Mouse (Mus musculus) intestine, embryonic 16.5 days (tissue): ENCODE data around the gene Psd4. TPM values are rescaled to one million over a fixed set of nuclear protein-coding genes. Genes with fewer than 3 reads are reported as not detected.
A peak's percentile ranks its signal among the peaks of the same experiment; 100 is the strongest.

Experiments
- ATAC-seq: fragments of 200-750 bp; cut with Nextera tagmentation; 2 replicates; pipeline ENCODE4 v1.8.0; 2017; ENCODE audit warnings: moderate TSS enrichment, moderate library complexity
- H3K27ac ChIP-seq: fragments of 300-500 bp; sonication (generic); 2 replicates; pipeline ENCODE4 v1.5.1; 2014; ENCODE audit warnings: mild to moderate bottlenecking, low read length
- H3K27me3 ChIP-seq: fragments of 300-500 bp; sonication (generic); replicated peaks from 2 replicates; pipeline ENCODE4 v1.6.1; 2014; ENCODE audit warnings: low read length, control low read depth, mixed read lengths; ENCODE audit not compliant: control insufficient read depth, insufficient read depth
- H3K36me3 ChIP-seq: fragments of 300-500 bp; sonication (generic); 2 replicates; pipeline ENCODE4 v1.6.1; 2014; ENCODE audit warnings: low read length, control low read depth; ENCODE audit not compliant: control insufficient read depth, insufficient read depth
- H3K4me1 ChIP-seq: fragments of 300-500 bp; sonication (generic); 2 replicates; pipeline ENCODE4 v1.6.1; 2014; ENCODE audit warnings: low read length, control low read depth, mixed read lengths; ENCODE audit not compliant: control insufficient read depth, insufficient read depth
- H3K4me2 ChIP-seq: fragments of 300-500 bp; sonication (generic); 2 replicates; pipeline ENCODE4 v1.6.1; 2014; ENCODE audit warnings: low read depth, low read length, control low read depth
- H3K4me3 ChIP-seq: fragments of 300-500 bp; sonication (generic); 2 replicates; pipeline ENCODE4 v1.5.1; 2014; ENCODE audit warnings: mild to moderate bottlenecking, low read length
- H3K9ac ChIP-seq: fragments of 300-500 bp; sonication (generic); 2 replicates; pipeline ENCODE4 v1.6.1; 2014; ENCODE audit warnings: low read depth, low read length
- H3K9me3 ChIP-seq: fragments of 300-500 bp; sonication (generic); 2 replicates; pipeline ENCODE4 v1.6.1; 2016; ENCODE audit warnings: low read length, control low read depth; ENCODE audit not compliant: control insufficient read depth
- WGBS: fragments of 180-500 bp; shearing (Covaris S2); extraction: QIAGEN DNeasy Blood & Tissue Kit; methylation state at CpG from one replicate; pipeline ENCODE4 v1.1.7; 2014; 5-methylcytosine and 5-hydroxymethylcytosine counted together
- polyA plus RNA-seq: library from polyadenylated mRNA; unstranded; fragments of >200 nt; fragmentation: Nextera tagmentation; extraction: Ambion mirVana; gene quantifications from 2 replicates; pipeline ENCODE4 v1.2.1, GENCODE M21; 2015

Psd4 gene
- polyA plus RNA-seq, 1 experiment from 2014 or later = 7.2 TPM

- ATAC-seq = peak; percentile 63
- no peaks in the 10 kb centered on the region for H3K27me3 ChIP-seq
Observed at GRCm38 (mm10) chr2:24384393-24384792, 17.0 kb downstream of the Psd4 start.

DNA sequence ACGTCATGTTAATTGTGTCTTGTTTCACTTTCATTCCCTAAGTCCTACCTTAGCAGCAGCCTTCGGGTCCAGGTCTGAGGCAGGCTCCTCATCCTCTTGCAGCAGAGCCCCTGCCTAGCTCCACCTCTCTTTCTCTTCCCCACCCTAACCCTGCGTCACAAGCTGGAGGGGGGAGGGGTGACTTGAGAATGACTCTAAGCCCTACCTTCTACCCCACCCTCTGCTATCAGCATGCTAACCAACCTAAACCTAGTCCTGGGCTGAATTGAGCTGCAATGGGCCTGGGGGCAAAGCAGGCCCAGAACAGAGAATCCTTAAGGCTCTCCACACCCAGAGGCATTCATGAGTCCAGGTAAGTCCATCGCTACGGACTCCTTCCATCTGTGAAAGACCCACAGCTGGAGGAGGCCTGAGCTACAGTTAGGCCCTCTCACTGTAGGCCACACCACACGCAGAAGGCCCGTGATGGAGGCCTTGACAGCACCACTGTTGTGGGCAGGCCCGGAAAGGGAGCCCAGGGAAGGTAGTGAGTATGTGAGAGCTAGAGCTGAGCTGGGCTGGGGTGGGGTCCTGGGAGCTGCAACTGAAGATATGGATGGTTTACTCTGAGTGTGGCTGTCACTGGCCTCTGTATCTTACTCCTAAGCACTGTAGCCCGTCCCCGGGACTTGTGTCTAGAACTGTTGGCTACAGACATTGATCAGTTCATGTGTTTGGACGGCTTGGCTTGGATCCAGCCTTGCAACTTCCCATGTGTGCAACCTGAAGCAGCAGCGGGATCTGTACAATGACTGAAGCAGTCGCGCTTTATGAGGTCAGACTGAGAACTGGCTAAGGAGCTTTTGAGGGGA, 18.0 kb downstream of the Psd4 start:
- no peaks in the 10 kb centered on the region for H3K36me3 ChIP-seq
- H3K27me3 ChIP-seq = no peaks in the 10 kb centered on the region
- H3K4me2 ChIP-seq = peak overlapping the region; percentile 16; the same call in 1 of the 2 replicates
- H3K9me3 ChIP-seq = no peaks in the 10 kb centered on the region
- no peak overlapping the region for H3K4me3 ChIP-seq
- 70% methylated on average over 14 of the region's 14 CpGs for WGBS
- peak; percentile 85 for ATAC-seq
- H3K9ac ChIP-seq = 0 out of 2 replicates have a peak overlapping the region, but pooled peaks have one; percentile 9
- peaks cover 8% of the 10 kb centered on the region; the same call in 1 of the 2 replicates for H3K4me1 ChIP-seq
- H3K27ac ChIP-seq = peak overlapping the region; percentile 33

More at GRCm38 (mm10) chr2:24384393-24384792, 17.0 kb downstream of the Psd4 start:
- H3K4me2 ChIP-seq = peak overlapping the region; percentile 16; the same call in 1 of the 2 replicates
- H3K4me3 ChIP-seq = no peak overlapping the region
- no peaks in the 10 kb centered on the region for H3K9me3 ChIP-seq
- H3K9ac ChIP-seq = no peak overlapping the region
- H3K27ac ChIP-seq = peak overlapping the region; percentile 33
- no peaks in the 10 kb centered on the region for H3K36me3 ChIP-seq
- H3K4me1 ChIP-seq = peaks cover 8% of the 10 kb centered on the region; the same call in 1 of the 2 replicates

DNA sequence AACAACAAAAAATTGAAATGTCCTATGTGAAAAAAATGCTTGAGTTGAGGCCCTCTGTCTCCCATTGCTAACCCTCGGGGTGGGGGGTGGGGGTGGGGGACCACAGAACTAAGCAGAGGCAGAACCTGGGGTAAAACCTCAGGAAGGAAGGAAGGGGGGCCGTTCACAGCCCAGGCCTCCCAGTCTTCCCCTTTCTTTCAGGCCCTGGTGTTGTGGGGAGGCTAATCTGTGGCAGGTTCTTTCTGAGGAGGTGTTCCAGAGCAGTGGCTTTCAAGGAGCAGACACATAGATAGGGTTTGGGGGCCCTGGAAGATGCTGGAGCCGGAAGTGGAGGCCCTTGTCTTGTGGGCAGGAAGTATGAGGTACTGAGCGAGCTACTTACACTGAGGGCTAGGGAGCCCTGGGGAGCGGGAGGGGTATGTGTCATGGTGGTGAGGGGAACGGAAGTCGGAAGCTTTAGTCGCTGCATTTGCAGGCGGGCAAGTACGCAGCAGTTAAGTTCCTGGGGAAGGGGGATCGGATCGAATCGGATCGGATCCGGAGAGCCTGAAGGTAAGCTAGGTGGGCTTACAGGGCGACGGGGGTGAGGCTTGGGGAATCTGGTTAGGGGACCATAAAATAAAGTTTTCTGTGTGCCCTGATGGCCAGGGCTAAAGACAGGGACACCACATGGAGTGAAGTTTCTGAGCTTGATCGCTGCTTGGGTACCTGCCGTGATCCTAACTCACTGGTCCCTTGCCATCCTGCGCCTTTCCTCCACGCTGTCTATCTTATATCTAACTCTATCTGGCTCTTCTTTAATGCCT, 19.0 kb downstream of the Psd4 start:
- WGBS = 87% methylated on average over 21 of the region's 21 CpGs
- no peak for ATAC-seq
- Histone ChIP-seq H3K4me1 (peaks cover 8% of the 10 kb centered on the region; the same call in 1 of the 2 replicates), H3K36me3 (no peaks in the 10 kb centered on the region), H3K27me3 (no peaks in the 10 kb centered on the region), H3K27ac (no peak overlapping the region), H3K4me2 (no peak overlapping the region), H3K9ac (no peak overlapping the region), H3K9me3 (no peaks in the 10 kb centered on the region), H3K4me3 (no peak overlapping the region)

DNA sequence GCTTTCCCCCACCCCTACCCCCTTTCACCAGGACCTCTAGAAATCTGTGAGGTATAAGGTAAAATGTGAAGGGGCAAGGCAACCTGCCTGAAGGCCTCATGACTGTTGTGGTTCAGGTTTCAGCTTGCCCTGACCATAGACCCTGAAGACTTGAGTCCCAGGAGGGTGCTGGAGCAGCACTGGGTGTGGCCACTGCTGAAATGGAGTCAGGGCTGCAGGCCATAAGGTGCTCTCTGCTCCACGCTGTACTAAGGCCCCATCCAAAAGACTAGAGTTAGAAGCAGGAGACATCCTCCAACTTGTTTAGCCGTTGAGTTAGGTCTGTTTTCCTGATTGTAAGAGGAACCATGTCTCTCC, 19.6 kb downstream of the Psd4 start:
- Histone ChIP-seq H3K27ac (no peak overlapping the region), H3K27me3 (no peaks in the 10 kb centered on the region), H3K9me3 (no peaks in the 10 kb centered on the region), H3K36me3 (no peaks in the 10 kb centered on the region), H3K4me2 (no peak overlapping the region), H3K4me1 (peaks cover 8% of the 10 kb centered on the region; the same call in 1 of the 2 replicates), H3K9ac (no peak overlapping the region), H3K4me3 (no peak overlapping the region)
- no peak for ATAC-seq
- 89% methylated on average over 2 of the region's 2 CpGs for WGBS

DNA sequence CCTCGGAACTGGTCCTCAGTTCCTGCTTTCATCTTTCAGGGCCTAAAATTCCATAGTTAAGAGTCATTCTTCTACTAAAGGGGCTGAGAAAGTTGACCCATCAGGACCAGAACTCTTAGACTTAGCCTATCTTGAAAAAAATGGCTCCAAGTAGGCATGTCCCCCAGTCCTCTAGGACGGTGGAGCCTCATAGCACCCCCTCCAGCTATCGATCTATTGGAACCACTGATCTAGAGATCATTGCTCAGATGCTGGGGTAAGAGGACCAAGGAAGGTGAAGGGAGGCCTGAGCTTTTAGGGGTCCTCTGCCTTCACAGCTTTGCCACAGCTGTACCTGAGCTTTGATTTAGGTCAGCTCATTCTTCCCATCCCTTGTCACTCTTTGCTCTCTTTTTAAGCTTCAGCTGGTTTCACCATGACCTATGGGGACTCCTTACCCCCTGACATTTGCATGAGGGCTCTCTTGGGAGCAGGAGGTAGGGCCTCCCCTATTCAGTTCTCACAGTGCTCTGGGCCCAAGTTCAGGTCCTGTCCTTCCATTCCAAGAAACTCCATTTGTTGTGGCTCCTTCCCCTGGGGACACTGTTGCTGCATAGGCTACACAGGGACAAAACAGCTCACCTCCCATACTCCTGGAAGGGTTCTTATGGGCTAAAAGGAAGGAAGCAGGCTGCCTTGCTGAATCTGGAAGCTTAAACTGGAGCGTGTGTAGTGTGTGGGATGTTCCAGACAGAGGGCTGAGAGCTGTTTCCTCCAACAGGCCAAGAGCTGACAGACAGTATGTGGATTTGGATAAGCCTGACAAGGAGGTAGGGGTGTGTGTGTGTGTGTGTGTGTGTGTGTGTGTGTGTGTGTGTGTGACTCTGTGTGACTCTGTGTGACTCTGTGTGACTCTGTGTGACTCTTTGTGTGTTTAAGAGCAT, 20.2 kb downstream of the Psd4 start:
- no peak overlapping the region for H3K27ac ChIP-seq
- H3K4me1 ChIP-seq = peaks cover 8% of the 10 kb centered on the region; the same call in 1 of the 2 replicates
- 91% methylated on average over 4 of the region's 4 CpGs for WGBS
- no peaks in the 10 kb centered on the region for H3K36me3 ChIP-seq
- H3K4me2 ChIP-seq = no peak overlapping the region
- H3K4me3 ChIP-seq = no peak overlapping the region
- no peak for ATAC-seq
- no peaks in the 10 kb centered on the region for H3K27me3 ChIP-seq
- H3K9me3 ChIP-seq = no peaks in the 10 kb centered on the region
- H3K9ac ChIP-seq = no peak overlapping the region

DNA sequence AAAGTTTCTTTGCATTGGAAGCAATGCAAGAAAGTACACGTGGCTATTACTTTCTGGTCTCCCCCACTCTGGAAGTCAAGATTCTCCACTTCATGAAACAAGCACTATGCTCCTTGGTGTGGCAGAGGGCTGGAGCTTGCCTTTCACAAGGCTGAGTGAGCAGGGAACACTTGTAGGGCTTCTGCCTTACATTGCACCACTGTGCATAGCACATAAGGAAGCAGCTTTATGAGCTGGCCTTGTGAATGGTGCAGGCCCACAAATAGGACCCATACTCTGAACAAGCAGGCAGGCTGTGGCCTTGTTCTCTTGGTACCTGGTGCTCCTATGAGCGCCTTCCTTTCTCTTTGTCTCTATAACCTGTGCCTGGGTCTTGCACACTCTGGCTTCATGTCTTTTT, 25.9 kb downstream of the Psd4 start:
- no peak overlapping the region for H3K9ac ChIP-seq
- no peaks in the 10 kb centered on the region for H3K36me3 ChIP-seq
- H3K27ac ChIP-seq = no peak overlapping the region
- ATAC-seq = no peak
- no peak overlapping the region for H3K4me3 ChIP-seq
- no peaks in the 10 kb centered on the region for H3K4me1 ChIP-seq
- H3K27me3 ChIP-seq = no peaks in the 10 kb centered on the region
- no peak overlapping the region for H3K4me2 ChIP-seq
- WGBS = 83% methylated on average over 2 of the region's 2 CpGs
- no peaks in the 10 kb centered on the region for H3K9me3 ChIP-seq

DNA sequence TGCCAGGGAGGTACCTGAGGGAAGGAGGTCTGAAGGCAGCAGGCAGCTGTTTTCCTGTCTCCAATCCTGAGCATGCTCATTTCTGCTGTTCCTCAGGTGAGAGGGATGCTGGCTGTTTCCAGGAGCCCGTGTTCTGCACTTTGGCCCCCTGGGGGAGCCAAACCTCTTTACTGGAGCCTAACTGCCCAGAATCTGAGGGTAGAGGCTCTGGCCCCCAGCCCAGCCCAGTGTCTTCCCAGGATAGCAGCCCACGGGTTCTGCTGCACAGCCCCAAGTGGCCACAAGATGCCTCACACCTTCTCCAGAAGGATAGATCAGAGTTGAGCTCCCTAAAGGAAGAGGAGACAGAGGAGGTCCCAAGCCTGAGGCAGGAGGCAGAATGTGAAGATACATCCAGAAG, 29.7 kb downstream of the Psd4 start:
- WGBS = 20% methylated on average over 2 of the region's 2 CpGs
- H3K9ac ChIP-seq = no peak overlapping the region
- no peak for ATAC-seq
- no peak overlapping the region for H3K27ac ChIP-seq
- H3K4me2 ChIP-seq = no peak overlapping the region
- no peaks in the 10 kb centered on the region for H3K9me3 ChIP-seq
- no peak overlapping the region for H3K4me3 ChIP-seq
- no peaks in the 10 kb centered on the region; the same call in 1 of the 2 replicates for H3K36me3 ChIP-seq
- H3K4me1 ChIP-seq = no peaks in the 10 kb centered on the region
- H3K27me3 ChIP-seq = no peaks in the 10 kb centered on the region

DNA sequence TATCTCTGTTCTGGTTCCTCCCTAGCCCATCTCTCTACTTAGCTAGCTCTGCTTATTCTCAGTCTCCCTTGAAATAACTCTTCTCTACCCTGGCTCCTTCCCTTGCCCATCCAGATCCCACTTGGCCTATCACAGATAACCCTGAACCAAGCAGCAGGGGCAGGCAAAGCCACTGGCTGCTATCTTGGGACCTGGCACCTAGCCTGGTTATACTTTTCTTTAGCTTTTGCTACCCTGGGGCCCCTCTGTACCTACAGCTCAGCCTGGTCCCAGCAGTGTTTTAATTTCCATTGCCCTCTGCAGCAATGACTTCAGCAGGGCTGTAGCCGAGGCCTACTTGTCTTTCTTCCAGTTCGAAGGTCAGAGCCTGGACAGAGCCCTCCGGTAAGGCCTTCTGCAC, 33.3 kb downstream of the Psd4 start:
- H3K9ac ChIP-seq = no peak overlapping the region
- no peaks in the 10 kb centered on the region; the same call in 1 of the 2 replicates for H3K36me3 ChIP-seq
- no peak overlapping the region for H3K4me3 ChIP-seq
- H3K4me1 ChIP-seq = peaks cover 5% of the 10 kb centered on the region; the same call in 1 of the 2 replicates
- no peaks in the 10 kb centered on the region for H3K9me3 ChIP-seq
- ATAC-seq = no peak
- H3K27ac ChIP-seq = no peak overlapping the region
- H3K27me3 ChIP-seq = no peaks in the 10 kb centered on the region
- no peak overlapping the region for H3K4me2 ChIP-seq
- WGBS = 91% methylated on average over 3 of the region's 3 CpGs
